Mouse (Mus musculus) naive thymus-derived CD4-positive, alpha-beta T cell, adult 5 months (primary cell): ENCODE data around the gene Fam20b. TPM values are rescaled to one million over a fixed set of nuclear protein-coding genes. Genes with fewer than 3 reads are reported as not detected.

Experiments used
- polyA plus RNA-seq: library from polyadenylated mRNA; unstranded; fragments of 100-300 nt; shearing (Covaris generic); gene quantifications from one replicate; pipeline ENCODE4 v1.2.1, GENCODE M21; 2017

Fam20b gene
- 18.9 TPM for polyA plus RNA-seq

DNA sequence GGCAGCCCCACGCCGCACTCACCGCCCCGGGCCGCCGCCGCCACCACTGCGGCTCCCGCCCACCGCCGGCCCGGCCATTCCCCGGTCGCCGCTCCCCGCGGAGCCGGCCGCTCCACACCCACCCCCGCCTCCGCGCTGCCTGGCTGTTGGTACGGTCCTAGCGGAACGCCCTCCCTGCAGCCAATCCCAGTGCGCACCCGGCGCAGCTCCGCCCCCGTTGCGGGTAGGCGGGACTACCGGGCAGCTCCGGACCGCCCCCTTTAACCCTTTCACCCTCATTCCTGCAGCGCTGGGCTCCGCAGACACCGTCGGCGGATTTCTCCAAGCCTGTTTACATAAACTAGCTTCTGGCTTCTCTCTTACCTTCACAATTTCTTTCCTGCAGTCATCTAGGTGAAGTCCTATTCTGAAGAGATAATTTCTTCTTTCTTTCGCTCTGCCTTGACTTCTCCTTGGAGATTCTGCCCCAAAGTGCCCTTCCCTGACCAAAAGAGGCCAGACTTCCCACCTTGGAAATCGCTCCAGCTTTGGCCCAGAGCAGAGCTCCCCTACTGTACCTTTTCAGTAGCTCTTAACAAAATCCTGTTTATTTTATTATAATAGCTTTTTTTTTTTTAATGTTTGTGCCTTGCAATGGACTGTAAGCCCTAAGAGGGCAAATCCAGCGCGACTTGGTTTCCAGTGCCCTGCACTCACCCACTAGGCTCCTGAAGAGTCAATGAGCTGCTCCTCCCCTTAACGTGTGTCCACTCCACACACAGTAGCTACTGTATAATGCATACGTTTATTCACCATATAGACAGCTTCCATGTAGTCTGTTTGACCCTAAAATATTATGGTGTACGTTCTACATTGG lies at the start of gene Fam20b:
Fam20b (minus strand) TSS at position 137 of the 856 bp plus-strand sequence.

DNA sequence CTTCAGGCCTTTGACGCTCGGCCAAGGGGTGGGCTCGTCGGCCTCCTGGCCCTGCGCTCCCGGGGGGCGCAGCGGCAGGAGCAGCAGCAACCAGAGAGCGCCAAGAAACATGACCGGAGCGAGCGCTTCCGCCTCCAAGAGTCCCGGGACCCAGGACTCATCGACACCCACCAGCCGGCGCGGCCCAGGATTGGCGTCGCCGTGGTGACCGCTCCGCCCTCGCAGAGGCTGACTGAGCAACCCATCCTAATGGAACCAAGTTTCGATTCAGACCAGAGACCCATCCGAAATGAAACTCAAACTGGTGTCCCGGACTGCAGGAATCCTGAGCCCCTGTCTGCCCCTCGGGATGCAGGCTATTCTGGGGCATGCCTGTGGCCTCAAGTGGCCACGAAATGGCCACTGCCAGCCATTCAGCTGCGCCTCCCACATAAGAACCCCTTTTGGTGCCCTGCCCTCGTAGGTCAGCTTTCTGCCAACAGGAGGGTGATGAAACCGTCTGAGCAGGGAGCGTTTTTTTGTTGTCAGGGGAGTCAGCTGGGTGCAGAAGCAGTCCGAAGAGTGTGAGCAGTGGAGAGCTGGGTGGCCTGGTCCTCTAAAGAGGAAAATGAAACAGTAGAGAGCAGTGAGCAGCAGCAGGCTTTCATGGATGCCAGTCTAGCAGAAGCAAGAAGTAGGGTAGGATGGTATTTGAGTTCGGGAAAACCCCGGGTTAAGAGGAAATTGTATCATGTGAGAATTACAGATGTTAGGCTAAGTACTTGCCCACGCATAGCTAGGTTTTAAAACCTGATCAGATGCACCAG lies 44.5 kb downstream of the Fam20b start, which contains the start of gene Tor3a:
Tor3a (minus strand) TSS at position 162 of the 806 bp plus-strand sequence.

Other genes starting within 250 kb of the Fam20b start
- gene Soat1, start 244.8 kb downstream of the Fam20b start, polyA plus RNA-seq, result 26.5 TPM
- gene Gm10031, start 195.1 kb downstream of the Fam20b start, polyA plus RNA-seq, result 0.82 TPM
- gene Abl2, start 160.3 kb downstream of the Fam20b start, polyA plus RNA-seq, result 14.3 TPM
- 12.8 TPM for gene Tor3a, start 44.7 kb downstream of the Fam20b start, polyA plus RNA-seq
- gene Angptl1, start 119.5 kb upstream of the Fam20b start, polyA plus RNA-seq, result 0.49 TPM
- 87.1 TPM for gene Ralgps2, start 220.5 kb upstream of the Fam20b start, polyA plus RNA-seq